Mouse (Mus musculus) 3134 (cell line): ENCODE data around the gene Tnnc2.

Source experiments
- DNase-seq: peaks from one replicate; pipeline ENCODE4 v3.0.0-alpha.2; 2011; ENCODE audit warnings: low spot score; ENCODE audit not compliant: insufficient read length; ENCODE audit errors: extremely low read depth

Gene Tnnc2

GRCm38 (mm10) chr2:164798554-164798953 lies 18.8 kb upstream of the Tnnc2 start:
- DNase-seq = peak; percentile 46

GRCm38 (mm10) chr2:164795868-164796267 lies 16.1 kb upstream of the Tnnc2 start:
- no peak for DNase-seq

DNA sequence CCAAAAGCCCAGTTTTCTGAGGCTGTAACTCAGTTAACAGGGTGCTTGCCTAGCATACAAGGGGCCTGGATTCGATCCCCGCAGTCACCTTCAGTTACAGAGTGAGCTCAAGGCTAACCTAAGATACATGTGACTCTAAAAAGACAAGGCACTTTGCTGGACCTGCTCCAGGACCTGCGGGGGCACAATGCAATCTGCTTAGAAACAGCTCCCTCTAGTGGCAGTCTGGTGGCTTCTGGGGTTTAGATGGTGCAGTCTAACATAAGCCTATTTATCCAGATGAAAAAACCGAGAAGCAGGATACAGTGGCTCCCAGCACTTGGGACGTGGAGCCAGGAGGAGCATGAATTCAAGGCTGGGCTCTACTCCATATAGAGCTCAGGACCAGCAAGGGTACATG lies 14.5 kb upstream of the Tnnc2 start:
- DNase-seq = peak; percentile 60

- DNase-seq = no peak
Observed at GRCm38 (mm10) chr2:164793772-164794171, 14.0 kb upstream of the Tnnc2 start.

DNA sequence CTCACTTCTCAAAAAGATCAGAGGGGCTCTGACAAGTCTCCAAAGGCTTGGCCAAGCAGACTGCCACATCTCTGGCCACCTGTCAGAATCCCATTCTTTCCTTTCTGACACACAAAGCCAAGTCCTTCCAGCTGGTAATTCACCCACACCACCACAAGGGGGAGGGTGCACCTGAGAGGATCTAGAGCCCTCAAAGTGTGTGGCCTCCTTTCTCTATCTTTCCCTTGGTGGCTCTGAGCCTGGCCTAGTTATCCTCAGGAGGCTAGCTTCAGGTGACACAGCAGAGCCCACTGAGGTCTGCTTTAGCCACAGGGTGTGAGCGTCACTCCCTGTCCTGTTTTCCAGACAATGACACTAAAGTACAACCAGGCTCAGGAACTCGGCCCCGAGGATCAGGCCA lies 13.5 kb upstream of the Tnnc2 start:
- no peak for DNase-seq

DNA sequence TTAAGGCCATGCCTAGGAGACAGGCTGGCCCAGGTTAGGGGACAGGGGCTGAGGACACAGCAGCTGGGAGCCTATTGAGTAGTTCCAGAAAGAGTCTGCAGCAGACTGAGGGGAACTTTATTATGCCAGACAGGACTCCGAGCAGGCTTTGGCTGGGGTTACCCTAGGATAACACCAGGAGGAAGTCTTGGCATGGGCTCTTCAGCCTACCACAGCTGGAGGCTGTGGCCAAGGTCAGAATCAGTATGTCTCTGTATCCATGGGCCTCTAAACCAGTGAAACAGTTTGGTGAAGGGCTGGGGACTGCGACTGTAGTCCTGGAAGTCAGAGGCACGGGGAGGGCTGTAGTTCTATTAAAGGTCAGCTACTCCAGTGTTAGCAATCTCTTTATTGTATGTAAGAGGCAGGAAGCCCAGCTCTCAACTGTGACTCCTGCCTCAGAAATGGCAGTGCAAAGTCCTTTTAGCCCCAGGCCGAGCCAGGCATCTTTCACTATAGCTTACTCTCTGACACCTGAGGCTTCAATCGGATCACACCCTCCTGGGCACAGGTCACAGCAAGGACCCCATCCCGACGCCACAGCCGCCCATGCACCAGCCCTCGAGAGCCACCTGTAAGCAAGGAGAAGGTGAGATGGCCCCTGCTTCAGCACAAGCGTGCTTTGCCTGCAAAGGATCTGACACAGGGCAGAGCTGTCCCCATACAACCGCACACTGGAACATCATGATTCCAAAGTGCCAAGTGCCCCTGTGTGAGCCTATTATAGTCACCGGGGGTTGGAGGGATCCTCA lies 12.8 kb upstream of the Tnnc2 start:
- DNase-seq = no peak

DNA sequence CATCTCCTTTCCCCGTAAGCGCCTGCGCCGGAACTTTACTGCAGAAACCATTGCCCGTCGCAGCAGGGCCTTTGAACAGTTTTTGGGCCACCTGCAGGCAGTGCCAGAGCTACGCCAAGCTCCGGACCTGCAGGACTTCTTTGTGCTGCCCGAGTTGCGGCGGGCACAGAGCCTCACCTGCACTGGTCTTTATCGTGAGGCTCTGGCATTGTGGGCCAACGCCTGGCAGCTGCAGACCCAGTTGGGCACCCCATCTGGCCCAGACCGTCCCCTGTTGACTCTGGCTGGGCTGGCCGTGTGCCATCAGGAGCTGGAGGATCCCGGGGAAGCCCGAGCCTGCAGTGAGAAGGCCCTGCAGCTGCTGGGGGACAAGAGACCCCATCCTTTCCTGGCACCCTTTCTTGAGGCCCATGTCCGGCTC lies 12.1 kb upstream of the Tnnc2 start:
- DNase-seq = no peak

DNA sequence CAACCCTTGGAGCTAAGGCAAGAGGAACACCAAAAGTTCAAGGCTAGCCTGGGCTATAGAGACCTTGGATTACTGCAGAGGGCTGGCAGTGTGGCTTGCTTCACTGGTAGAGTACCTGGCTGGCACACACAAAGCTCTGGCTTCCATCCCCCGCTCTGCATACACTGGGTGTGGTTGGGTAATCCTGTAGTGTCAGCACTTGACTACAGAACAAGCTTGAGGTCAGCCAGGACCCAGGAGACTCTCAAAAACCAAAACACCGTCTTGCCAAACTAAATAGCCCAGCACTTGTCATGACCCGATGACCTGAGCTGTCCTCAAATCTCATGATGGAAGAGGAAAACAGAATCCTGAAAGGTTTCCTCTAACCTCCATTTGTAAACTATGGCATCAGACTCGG lies 10.7 kb upstream of the Tnnc2 start:
- no peak for DNase-seq

- no peak for DNase-seq
Observed at GRCm38 (mm10) chr2:164788411-164788810, 8.6 kb upstream of the Tnnc2 start.

DNA sequence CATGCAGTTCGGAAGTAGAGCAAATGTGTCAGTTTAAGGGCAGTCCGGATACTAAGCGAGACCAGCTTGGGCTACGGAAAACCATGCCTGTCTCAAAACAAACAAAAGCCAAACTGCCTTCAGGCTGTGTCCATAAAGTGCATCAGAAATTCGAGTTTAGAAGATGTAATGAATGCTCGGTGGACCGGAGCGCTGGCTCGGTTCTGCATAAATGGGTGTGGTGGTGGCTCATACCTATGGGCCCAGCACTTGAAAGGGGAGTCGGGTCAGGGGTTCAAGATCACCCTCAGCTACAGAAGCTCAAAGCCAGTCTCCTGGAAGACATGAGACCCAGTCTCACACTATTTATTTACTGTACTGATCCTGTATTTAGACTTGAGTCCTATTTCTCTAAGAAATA lies 8.0 kb upstream of the Tnnc2 start:
- DNase-seq = no peak

GRCm38 (mm10) chr2:164787032-164787431 lies 7.3 kb upstream of the Tnnc2 start:
- no peak for DNase-seq

DNA sequence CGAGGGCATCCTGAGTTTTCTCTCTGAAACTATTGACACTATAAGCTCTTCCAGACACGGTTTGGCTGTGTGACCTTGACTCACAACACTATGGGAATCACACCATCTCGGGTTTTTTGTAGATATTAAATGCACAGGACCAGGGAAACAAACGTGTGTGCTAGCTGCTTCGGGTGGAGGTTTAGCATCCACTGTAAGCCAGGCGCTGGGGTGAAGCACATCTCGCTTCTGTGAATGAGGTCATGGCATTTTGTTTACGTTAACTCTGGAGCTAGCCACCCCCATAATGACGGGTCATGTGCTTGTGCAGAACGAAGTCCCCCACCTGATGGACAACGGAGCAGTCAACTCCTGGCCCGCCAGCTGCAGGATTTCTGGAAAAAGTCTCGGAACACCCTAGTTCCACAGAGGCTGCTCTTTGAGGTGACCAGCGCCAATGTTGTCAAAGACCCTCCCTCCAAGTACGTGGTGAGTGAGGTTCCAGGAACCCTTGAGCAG lies 6.7 kb upstream of the Tnnc2 start:
- no peak for DNase-seq

DNA sequence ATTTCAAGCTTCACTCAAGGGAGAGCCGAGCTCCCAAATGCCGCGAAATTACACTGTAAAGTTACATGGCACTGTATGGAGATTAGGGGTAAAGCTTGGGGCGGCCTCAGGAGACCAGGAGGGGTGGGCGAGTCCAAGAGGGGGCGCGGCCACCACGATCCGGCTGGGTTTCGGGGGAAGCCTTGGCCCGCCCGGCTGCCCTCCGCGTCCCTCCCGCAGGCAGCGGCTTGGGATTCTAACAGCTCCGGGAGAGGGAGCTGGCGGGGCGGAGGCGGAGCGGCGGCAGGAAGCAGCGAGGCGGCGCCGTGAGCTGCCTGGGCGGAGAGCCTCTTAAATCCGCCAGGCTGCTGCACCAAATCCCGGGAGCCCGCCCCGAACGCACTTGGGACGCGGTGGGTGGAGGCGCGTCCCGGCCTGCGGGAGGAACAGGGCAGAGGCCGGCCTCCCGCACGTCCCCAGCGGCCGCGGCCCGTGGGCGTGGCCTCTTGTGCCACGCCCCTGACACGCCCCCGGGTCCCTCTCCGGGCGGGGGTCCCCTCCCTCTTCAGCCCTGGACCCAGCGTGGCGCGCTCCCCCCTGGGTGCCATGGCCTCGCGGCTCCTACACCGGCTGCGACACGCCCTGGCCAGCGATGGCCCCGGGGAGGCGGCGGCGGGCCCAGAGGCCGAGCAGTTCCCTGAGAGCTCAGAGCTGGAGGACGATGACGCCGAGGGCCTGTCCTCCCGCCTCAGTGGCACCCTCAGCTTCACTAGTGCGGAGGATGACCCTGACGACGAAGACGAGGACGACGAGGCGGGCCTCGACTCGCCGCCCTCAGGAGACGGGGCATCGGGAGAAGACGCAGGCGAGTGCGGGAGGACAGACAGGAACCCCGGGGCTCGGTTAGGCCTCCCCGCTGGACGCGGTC lies 6.0 kb upstream of the Tnnc2 start, which contains the start of gene Snx21:
TSS of gene Snx21 (plus strand) at position 343 of the 907 bp plus-strand sequence.
- DNase-seq = peak; percentile 99

DNA sequence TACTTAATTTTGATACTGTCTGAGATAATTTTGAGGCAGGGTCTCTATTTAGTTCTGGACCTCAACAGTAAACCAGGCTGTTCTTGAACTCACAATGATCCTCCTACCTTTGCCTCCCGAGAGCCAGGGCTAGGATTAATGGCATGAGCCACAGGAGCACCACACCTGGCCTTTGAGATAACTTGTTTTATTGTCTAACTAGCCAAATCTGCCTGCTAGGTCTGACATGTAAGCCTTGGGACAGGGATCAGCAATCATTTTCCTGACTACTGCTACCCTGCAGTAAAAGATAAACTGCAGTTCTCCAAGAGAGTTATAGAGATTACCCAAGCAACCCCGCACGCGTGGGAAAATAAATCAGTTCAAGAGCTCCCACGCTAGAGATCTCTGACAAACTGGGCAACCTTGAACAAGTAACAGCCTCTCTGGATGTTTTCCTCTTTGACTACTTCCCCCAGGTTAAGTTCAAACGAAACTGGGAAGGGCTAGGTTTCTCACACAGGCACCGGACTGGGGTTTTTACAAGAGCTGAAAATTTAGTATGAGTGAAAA lies 5.2 kb upstream of the Tnnc2 start:
- DNase-seq = no peak

DNA sequence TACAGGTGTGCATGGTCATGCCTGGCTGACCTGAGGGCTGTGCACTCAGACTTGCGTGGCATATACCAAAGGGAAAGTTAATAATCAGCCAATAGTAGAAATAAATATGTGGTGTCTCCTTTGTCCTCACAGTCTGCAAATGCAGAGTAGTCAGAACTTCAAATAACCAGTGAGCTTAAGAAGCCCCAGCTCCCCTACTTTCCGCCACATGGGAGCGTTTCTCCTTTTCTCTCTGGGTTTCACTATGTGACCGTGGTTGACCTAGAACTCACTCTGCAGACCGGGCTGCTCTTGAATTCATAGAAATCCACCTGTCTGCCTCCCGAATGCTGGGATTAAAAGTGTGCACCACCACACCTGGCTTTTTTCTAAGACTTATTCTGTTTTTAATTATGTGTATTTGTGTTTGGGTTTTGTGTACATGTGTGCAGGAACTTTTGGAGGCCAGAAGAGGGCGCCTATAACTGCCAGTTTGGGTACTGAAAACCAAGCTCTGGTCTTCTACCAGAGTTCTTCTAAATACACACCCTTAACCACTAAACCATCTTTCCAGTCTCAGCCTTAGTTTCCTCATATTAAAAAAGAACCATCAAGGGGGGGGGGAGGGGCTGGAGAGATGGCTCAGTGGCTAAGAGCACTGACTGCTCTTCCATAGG lies 4.3 kb upstream of the Tnnc2 start:
- no peak for DNase-seq

DNA sequence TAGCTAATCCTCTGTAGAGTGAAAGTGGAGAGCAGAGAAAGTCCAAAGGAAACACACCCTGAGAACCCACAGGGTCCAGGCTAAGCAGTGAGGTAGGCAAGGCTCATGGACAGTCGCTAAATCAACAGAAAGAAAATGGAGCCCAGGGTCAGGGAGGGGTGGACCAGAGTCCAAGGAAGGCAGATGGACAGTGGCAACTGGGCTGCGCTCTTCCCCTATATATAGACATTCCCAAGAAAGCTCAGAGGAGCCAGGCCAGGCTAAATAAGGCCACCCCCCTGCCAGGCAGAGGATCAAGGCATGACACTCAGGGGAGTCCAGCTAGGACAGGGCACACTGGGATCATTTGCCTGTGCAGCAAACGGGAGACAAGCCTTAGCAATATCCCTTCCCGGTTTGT lies 2.1 kb upstream of the Tnnc2 start:
- DNase-seq = no peak

DNA sequence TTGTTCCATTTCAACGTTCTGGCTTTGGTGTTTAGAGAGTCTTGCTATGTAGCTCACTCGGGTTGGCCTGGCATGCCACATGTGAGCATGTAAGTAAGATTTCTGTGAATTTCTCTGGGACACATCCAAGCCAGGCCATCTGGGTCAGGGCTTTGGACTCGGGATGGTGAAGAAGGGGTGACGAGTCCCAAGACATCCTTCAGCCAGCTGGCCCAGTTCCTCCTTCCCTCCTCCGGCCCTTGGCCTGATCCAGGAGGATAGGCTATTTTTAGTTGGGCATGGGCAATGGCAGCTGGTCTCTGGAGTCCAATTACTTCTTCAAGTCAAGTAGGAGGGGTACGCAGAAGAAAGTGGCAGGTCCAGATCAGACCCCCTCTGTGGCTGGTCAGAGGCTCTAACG lies 958 bp downstream of the Tnnc2 start:
- no peak for DNase-seq

DNA sequence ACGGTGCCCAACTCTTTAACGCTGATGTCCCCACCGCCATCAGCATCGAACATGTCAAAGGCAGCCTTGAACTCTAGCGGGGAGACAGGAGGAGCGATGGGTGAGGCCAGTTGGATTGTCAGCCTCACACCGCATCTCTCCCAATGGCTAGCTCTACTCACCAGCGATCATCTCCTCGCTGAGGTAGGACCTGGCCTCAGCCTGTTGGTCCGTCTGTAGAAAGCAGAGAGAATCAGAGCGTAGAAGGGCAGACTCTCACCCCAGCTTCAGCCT lies 1.8 kb downstream of the Tnnc2 start:
- DNase-seq = no peak

GRCm38 (mm10) chr2:164777246-164778014 lies 2.3 kb downstream of the Tnnc2 start:
- DNase-seq = no peak

GRCm38 (mm10) chr2:164776801-164777200 lies 3.0 kb downstream of the Tnnc2 start:
- DNase-seq = no peak
